Mouse (Mus musculus) T-helper 17 cell (primary cell): ENCODE data around the gene Fbxo34.
"Not testable (repeated sequence)": the region's sequence is repeated elsewhere in the genome, so short reads cannot be mapped to it uniquely, and the experiment has no call there.

Experiments used
- in situ Hi-C, 2 experiments: fragments of 300-600 bp; cut with MboI, MseI; formaldehyde crosslinking; loops; 1 replicate in 1 of 2; 2 replicates in 1 of 2; pipeline ENCODE4 v1.15.1; 2025; ENCODE audit warnings: high pct_unique_total_duplicates in 2 of 2

Gene Fbxo34

GRCm38 (mm10) chr14:47516755-47517154 is 66.5 kb downstream of the Fbxo34 start:
- in situ Hi-C loops = loop anchor here in 1 of 2 experiments (5.0 kb wide), 1 partner anchor 44 kb away; no protein-coding TSS in a partner anchor

GRCm38 (mm10) chr14:47518619-47519018 is 68.4 kb downstream of the Fbxo34 start:
- in situ Hi-C loops = loop anchor here in 1 of 2 experiments (5.0 kb wide), 1 partner anchor 46 kb away; no protein-coding TSS in a partner anchor

- in situ Hi-C loops = no loop called here
These were observed 70.7 kb downstream of the Fbxo34 start for GRCm38 (mm10) chr14:47520751-47521449.

GRCm38 (mm10) chr14:47521609-47522008 is 71.4 kb downstream of the Fbxo34 start:
- in situ Hi-C loops = no loop called here

- in situ Hi-C loops = no loop called here
These were observed 72.1 kb downstream of the Fbxo34 start for GRCm38 (mm10) chr14:47522301-47522700.

- in situ Hi-C loops = no loop called here
These were observed 75.2 kb downstream of the Fbxo34 start for GRCm38 (mm10) chr14:47525374-47525773.

- in situ Hi-C loops = no loop called here
These were observed 75.6 kb downstream of the Fbxo34 start for GRCm38 (mm10) chr14:47525861-47526260.

GRCm38 (mm10) chr14:47527833-47528232 is 77.6 kb downstream of the Fbxo34 start:
- in situ Hi-C loops = no loop called here

GRCm38 (mm10) chr14:47528293-47528692 is 78.1 kb downstream of the Fbxo34 start:
- in situ Hi-C loops = no loop called here

GRCm38 (mm10) chr14:47529019-47529418 is 78.8 kb downstream of the Fbxo34 start:
- in situ Hi-C loops = no loop called here

- in situ Hi-C loops = not testable (repeated sequence)
These were observed 79.4 kb downstream of the Fbxo34 start for GRCm38 (mm10) chr14:47529592-47529991.

GRCm38 (mm10) chr14:47532496-47532895 is 82.3 kb downstream of the Fbxo34 start:
- in situ Hi-C loops = no loop called here

GRCm38 (mm10) chr14:47533365-47534175 is 83.3 kb downstream of the Fbxo34 start:
- in situ Hi-C loops = no loop called here

- in situ Hi-C loops = no loop called here
These were observed 83.9 kb downstream of the Fbxo34 start for GRCm38 (mm10) chr14:47534176-47534525.

- in situ Hi-C loops = no loop called here
These were observed 84.9 kb downstream of the Fbxo34 start for GRCm38 (mm10) chr14:47535096-47535495.

- in situ Hi-C loops = no loop called here
These were observed 91.2 kb downstream of the Fbxo34 start for GRCm38 (mm10) chr14:47541325-47541948.

GRCm38 (mm10) chr14:47542283-47542682 is 92.1 kb downstream of the Fbxo34 start:
- in situ Hi-C loops = no loop called here

GRCm38 (mm10) chr14:47544286-47544685 is 94.1 kb downstream of the Fbxo34 start:
- in situ Hi-C loops = no loop called here

GRCm38 (mm10) chr14:47544877-47545276 is 94.7 kb downstream of the Fbxo34 start:
- in situ Hi-C loops = no loop called here

- in situ Hi-C loops = no loop called here
These were observed 101.4 kb downstream of the Fbxo34 start for GRCm38 (mm10) chr14:47551668-47552067.

GRCm38 (mm10) chr14:47553380-47553779 is 103.2 kb downstream of the Fbxo34 start:
- in situ Hi-C loops = no loop called here

GRCm38 (mm10) chr14:47554236-47554635 is 104.0 kb downstream of the Fbxo34 start:
- in situ Hi-C loops = no loop called here
